Mouse (Mus musculus) duodenum, adult 2 months (tissue): Measurements from ENCODE around the gene Prm2. TPM values are rescaled to one million over a fixed set of nuclear protein-coding genes. Genes with fewer than 3 reads are reported as not detected.

Source experiments
- polyA plus RNA-seq: library from polyadenylated mRNA; depleted of rRNA; stranded (reverse); fragments of >200 nt; gene quantifications from 2 replicates; pipeline ENCODE4 v1.2.3, GENCODE M21; 2012; ENCODE audit warnings: low replicate concordance; rRNA removed

The Prm2 gene
- polyA plus RNA-seq = 0.20 TPM in 1 of 2 replicates, not detected in the other

GRCm38 (mm10) chr16:10796034-10796433 is at the start of gene Prm2:
Gene Prm2 (minus strand): TSS chr16:10796134.

DNA sequence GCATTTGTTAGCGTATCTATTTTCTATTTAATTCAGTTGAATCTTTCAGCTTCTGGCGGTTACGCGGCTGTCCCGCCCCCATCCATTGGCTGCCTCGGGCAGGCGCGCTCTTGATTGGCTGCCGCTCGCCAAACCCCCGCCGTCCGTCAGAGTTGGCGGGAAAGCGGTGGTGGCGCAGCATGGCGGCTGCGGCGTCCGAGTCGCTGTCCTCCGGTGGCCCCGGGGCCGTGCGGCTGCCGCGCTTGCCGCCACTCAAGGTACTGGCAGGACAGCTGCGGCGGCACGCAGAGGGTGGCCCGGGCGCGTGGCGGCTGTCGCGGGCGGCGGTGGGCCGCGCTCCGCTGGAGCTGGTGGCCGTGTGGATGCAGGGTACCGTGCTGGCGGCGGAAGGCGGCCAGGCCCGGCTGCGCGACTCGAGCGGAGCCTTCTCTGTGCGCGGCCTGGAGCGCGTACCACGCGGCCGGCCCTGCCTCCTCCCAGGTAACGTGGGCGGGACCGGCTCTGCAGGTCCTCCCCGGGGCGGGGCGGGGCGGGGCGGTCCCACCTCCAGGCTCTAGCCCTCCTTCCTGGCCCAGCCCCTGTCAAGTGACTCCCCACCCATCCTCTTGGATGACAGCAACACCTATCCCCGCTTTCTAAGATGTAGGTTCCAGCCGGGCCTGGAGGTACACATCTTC is 39.1 kb upstream of the Prm2 start, which contains the start of gene Rmi2:
Gene Rmi2, plus strand, starts transcription at position 149 of the 677 bp plus-strand sequence.

GRCm38 (mm10) chr16:10812865-10813371 is 17.0 kb upstream of the Prm2 start, which contains the start of gene Gm11172:
Gene Gm11172 (plus strand): TSS chr16:10812915.

DNA sequence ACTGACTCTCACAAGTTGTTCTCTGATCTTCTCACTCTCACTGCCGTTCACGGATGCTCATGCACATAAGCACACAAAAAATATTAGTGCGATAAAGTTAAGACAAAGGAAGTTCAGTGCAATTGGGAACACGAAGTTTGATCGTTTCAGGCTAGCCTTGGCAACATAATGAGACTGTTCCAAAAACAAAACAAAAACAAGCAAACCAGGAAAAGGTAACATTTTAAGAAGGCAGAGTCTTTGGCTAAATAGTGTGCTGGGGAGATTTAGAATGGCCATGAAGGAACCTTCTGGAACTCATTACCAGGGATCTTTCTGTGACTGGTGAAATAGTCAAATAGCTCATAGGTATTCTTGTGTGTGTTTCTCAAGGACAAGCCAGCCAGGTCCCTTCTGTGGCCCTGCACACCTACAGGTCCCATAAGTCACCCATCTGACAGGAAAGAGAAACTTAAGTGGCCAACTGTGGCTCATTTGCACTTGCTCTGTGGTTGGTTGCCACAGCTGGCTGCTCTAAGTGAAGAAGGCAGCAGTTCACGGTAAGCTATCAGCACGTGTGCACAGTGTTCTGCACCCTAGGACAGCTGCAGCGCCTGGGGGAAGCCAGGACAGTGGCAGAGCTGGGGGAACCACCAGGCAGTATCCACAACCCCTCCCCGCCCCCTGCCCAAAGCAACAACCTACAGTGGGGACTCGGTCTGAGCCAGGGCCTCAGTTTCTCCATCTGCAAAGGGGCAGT is 10.0 kb upstream of the Prm2 start, which contains the start of gene Prm1:
Gene Prm1, minus strand, starts transcription at position 51 of the 739 bp plus-strand sequence.

DNA sequence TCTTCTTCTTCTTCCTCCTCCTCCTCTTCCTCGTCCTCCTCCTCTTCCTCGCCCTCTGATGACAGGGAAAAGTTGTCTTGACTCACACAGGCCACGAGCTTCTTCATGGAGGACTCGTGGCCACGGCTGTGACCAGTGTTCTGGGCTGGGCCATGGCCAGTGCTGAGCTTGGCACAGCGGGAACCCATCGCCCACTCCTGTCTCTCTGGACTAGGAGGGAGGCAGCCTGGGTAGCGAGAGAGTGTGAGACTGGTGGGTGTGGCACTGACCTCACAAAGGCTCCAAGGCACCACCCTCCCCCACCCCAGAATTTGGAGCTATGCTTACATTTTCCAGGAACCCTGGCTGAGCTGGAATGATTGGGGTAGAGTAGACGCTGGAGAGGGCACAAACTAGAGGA is 5.2 kb downstream of the Prm2 start, which contains the start of gene Prm3:
Gene Prm3, minus strand, starts transcription at position 213 of the 400 bp plus-strand sequence.

DNA sequence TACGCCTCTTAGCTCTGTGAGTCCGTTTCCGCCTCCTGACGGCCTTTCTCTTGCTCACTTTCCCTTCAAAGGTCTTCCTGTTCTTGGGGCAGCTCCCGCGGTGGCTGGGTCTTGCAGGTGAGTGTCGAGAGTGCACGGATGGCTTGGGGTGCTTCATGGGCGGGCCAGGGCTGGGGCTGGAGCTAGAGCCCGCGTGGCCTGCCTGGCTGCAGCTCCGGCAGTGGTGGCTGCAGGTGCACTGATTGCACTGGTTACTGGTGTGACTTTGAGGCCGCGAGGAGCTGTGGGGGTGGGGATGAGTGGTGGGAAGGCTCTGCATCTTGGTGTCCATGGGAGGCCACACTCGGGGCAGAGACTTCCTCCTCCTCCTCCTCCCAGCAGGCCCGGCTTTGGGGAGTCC is 7.7 kb downstream of the Prm2 start, which contains the start of gene Tnp2:
Gene Tnp2, minus strand, starts transcription at position 390 of the 400 bp plus-strand sequence.

GRCm38 (mm10) chr16:10785371-10786231 is 10.3 kb downstream of the Prm2 start, which contains the start of gene Socs1:
Gene Socs1 (minus strand): TSS chr16:10785536.

Other genes starting within 250 kb of the Prm2 start
- 12.8 and 35.0 TPM in 2 replicates for gene Socs1, start 10.6 kb downstream of the Prm2 start, polyA plus RNA-seq
- gene Tnp2, start 7.5 kb downstream of the Prm2 start, polyA plus RNA-seq = 0.33 TPM in 1 of 2 replicates, not detected in the other
- gene Prm3, start 5.2 kb downstream of the Prm2 start, polyA plus RNA-seq = not detected in 2 replicates
- not detected in 2 replicates for gene Prm1, start 9.7 kb upstream of the Prm2 start, polyA plus RNA-seq
- gene Gm11172, start 16.8 kb upstream of the Prm2 start, polyA plus RNA-seq = not detected in 2 replicates
- 1.7 and 3.4 TPM in 2 replicates for gene Rmi2, start 38.9 kb upstream of the Prm2 start, polyA plus RNA-seq